Mouse (Mus musculus): ENCODE results near the gene Dlx6.

The Dlx6 gene

DNA sequence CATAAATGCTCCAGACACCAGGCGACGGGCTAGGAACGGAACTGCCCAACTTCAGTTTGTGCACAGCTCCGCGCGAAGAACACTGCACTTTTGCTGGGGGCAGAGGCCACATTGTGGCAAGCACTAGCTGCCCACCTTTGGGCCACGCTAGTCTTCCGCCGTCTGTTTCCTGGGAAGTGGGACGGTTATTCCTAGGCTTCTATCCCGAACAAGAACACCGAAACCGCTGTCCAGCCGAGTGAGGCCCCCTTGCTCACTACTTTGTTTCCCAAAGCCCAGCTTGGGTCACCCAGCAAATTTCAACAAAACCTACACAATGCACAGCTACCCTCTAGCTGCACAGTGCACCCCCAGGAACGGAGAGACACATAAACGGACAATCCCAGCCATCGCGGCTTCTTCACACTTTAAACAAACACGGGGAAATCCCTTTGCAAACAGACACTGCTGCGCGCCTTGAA, 3.2 kb upstream of the Dlx6 start:
- DNase-seq (ENCODE audit: low read depth, low spot score), result peak; percentile 6

GRCm38 (mm10) chr6:6860411-6861085, 2.6 kb upstream of the Dlx6 start:
- DNase-seq (ENCODE audit: low read depth, low spot score), result no peak

- DNase-seq (ENCODE audit: low read depth, low spot score), result no peak
These were observed 1.9 kb upstream of the Dlx6 start for GRCm38 (mm10) chr6:6861086-6861797.

GRCm38 (mm10) chr6:6861798-6862428, 1.2 kb upstream of the Dlx6 start:
- no peak for DNase-seq (ENCODE audit: low read depth, low spot score)

DNA sequence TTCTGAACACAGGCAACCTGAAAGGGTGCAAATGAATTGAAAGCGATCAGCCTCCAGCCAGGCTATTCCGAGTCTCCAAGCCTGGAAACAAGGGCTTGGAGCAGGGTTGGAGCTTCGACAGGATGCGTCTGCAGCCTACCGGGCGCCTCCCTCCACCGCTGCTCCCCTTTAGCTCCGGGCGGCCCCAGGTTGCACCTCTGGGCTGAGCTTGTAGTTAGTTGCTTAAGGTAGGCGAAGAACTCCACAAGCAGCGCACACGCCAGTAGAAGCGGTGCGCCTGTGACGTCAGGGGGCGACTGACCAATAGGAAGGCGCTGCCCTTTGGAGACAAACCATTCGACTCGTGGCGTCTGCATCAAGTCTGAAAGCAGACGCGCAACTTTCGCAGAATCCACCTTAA, 523 bp upstream of the Dlx6 start:
- DNase-seq (ENCODE audit: low read depth, low spot score), result peak; percentile 10

- DNase-seq (ENCODE audit: low read depth, low spot score), result no peak
These were observed 821 bp downstream of the Dlx6 start for GRCm38 (mm10) chr6:6863955-6864354.

GRCm38 (mm10) chr6:6864441-6865440, 1.6 kb downstream of the Dlx6 start:
- no peak for DNase-seq (ENCODE audit: low read depth, low spot score)

DNA sequence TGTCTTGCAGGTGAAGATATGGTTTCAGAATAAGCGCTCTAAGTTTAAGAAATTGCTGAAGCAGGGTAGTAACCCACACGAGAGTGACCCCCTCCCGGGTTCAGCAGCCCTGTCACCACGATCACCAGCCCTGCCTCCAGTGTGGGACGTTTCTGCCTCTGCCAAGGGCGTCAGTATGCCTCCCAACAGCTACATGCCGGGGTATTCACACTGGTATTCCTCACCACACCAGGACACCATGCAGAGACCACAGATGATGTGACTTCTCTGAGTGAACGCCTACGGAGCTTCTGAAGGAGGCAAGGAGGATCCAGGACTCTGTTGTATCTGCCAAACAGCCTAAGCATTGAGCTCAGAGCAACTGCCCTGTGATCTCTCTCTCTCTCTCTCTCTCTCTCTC, 3.9 kb downstream of the Dlx6 start:
- no peak for DNase-seq (ENCODE audit: low read depth, low spot score)

- DNase-seq (ENCODE audit: low read depth, low spot score), result no peak
These were observed 6.0 kb downstream of the Dlx6 start for GRCm38 (mm10) chr6:6869041-6869685.

- no peak for DNase-seq (ENCODE audit: low read depth, low spot score)
These were observed 7.0 kb downstream of the Dlx6 start for GRCm38 (mm10) chr6:6869961-6870800.

- DNase-seq (ENCODE audit: low read depth, low spot score), result no peak
These were observed 7.8 kb downstream of the Dlx6 start for GRCm38 (mm10) chr6:6870876-6871420.

GRCm38 (mm10) chr6:6871692-6872091, 8.6 kb downstream of the Dlx6 start:
- DNase-seq (ENCODE audit: low read depth, low spot score), result no peak

GRCm38 (mm10) chr6:6872873-6873272, 9.7 kb downstream of the Dlx6 start:
- DNase-seq (ENCODE audit: low read depth, low spot score), result no peak

DNA sequence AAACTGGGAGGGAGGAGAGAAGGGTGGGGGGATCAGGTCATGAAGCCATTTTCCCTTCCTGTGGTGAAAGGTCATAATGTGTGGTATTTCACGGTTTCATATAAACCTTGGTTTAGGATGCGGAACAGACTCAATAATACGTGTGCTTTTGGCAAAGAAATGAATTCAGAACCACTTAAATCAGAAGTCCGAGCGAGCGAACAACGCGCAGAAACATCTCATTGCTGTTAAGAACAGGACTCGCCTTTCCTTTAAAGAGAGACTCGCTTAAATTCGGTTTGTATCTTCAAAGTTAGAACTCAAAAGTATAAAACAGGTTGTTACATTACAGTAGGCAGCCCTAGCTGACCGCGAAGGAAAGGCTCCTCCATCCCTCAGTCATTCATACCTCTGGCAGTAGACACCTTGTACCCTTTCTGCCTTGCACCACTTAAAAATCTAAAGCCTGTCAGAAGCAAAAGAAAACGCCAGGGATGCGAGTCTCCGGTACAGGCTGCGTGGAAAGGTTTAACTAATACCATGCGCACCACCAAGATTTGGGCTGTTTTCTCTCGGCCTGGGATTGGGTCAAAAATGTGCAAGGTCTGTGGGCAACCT, 10.4 kb downstream of the Dlx6 start:
- no peak for DNase-seq (ENCODE audit: low read depth, low spot score)

GRCm38 (mm10) chr6:6874073-6874771, 11.1 kb downstream of the Dlx6 start:
- DNase-seq (ENCODE audit: low read depth, low spot score), result no peak

DNA sequence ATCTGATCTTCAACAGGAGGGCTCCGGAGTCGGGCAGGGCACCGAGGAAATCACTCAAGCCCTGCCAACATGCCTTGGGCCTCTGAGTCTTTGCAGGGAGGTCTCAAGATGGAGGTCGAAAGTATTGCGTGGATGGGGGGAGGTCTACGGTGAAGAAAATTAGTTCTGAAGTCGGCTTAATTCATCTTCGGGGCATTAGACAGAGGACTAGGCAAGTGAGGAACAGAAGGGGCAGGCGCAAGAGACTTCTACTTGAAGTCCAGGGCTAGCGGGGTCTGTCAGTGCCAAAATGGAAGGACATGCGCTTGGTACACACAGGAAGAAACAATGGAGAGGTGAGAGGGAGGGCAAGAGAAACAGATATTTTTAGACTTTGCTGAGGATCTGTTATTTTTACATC, 12.0 kb downstream of the Dlx6 start:
- no peak for DNase-seq (ENCODE audit: low read depth, low spot score)

- DNase-seq (ENCODE audit: low read depth, low spot score), result no peak
These were observed 12.5 kb downstream of the Dlx6 start for GRCm38 (mm10) chr6:6875676-6876075.

- DNase-seq (ENCODE audit: low read depth, low spot score), result no peak
These were observed 13.1 kb downstream of the Dlx6 start for GRCm38 (mm10) chr6:6876231-6876630.

DNA sequence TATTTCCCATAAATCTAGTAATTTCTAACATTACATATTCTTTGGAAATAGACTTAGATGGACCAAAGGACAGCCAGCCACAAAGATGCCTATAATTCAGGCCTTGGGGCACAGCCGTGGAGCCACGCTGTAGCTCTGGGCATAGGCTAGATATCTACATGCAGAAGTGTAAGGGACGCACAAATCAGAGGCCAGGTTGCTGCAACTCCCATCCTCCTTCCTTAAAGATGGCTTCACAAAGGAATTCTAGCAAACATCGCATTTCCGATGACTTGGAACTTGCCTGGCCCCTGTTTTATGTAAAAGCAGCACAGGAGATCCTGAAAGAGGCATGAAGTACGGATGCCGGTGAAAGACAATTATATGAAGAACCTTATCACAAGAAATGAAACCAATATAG, 13.6 kb downstream of the Dlx6 start:
- no peak for DNase-seq (ENCODE audit: low read depth, low spot score)

Measured in CD4-positive helper T cell, adult 2 months (primary cell).